ENCODE assay signal across 8 mouse cellular contexts in the genomic region with DNA sequence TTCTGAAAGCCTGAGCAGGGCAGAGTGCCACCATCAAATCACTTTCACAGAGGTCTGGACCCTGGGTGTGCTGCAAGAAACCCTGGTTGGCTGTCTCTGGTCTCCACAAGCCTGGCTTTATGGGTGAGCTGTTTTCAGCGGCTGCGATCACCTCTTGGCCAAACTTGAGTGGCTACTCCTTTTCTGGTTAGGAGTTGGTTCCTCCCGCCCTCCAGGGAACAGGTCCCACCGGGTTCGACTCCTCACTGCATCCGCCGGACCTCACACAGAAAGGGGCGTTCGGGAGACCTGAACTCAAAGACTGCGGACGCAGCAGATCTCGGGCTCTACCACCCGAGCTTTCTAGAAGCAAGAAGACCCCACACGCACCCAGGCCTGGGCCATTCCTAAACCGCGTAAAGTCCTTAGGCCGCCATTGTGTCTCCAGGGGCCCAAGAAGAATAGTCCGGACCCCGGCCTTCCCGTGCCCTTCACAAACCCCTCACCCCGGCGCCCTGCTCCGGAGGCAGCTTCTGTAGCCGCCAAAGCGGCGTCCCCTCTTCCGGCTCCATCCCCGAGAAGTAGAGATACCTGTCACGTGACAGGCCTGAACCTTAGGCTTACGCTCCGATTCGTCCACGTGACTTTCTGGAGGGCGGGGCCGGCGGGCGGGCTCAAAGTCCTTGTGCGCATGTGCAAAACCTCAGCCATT. TPM values are rescaled to one million over a fixed set of nuclear protein-coding genes. Genes with fewer than 3 reads are reported as not detected.
DNase-seq lines count a peak whose midpoint lies in the region; ATAC-seq lines count a peak whose summit lies in the region.

Gene Commd8 (minus strand): TSS at position 596 of the 691 bp plus-strand sequence.

- peak within 1 kb of the TSS; percentile 64; the same call in 1 of the 2 replicates for H3K27ac ChIP-seq in hindbrain, embryonic 11.5 days (ENCODE audit: low read depth, low read length)

- under 1% methylated on average over 38 of the region's 38 CpGs for WGBS in hindbrain, embryonic 11.5 days

- H3K9me3 ChIP-seq in hindbrain, embryonic 11.5 days (ENCODE audit: control insufficient read depth, low read length): no peaks in the 10 kb centered on the region

- H3K36me3 ChIP-seq in hindbrain, embryonic 11.5 days (ENCODE audit: control insufficient read depth, insufficient read depth, low read length): no peaks in the 10 kb centered on the region

- peak within 1 kb of the TSS; percentile 71 for H3K4me3 ChIP-seq in hindbrain, embryonic 11.5 days (ENCODE audit: low read depth, low read length)

- H3K4me2 ChIP-seq in hindbrain, embryonic 11.5 days (replicated peaks; ENCODE audit: low read depth, low read length): peak within 1 kb of the TSS; percentile 45

- DNase-seq in MN1 (ENCODE audit: low spot score): peak; percentile 93
- DNase-seq in cerebellum, adult 9-10 months: peak; percentile 95
- DNase-seq in frontal cortex, adult 2 months (ENCODE audit: extremely low spot score in 1 of 2, low spot score in 1 of 2): peak; percentile 95 to 97
- DNase-seq in hindbrain, embryonic 11.5 days (ENCODE audit: low spot score): peak; percentile 97
- peak; percentile 96 to 97 for DNase-seq in layer of hippocampus, postnatal 10 days (ENCODE audit: low spot score in 2 of 2)
- DNase-seq in lung, postnatal 10 days: peak; percentile 99
- peak; percentile 94 for DNase-seq in ovary, postnatal 36 days (ENCODE audit: low spot score)
- peak; percentile 97 for DNase-seq in thymus, postnatal 25 days

- H3K9ac ChIP-seq in hindbrain, embryonic 11.5 days (ENCODE audit: low read depth, low read length): peak within 1 kb of the TSS; percentile 78

- ATAC-seq in hindbrain, embryonic 11.5 days (ENCODE audit: low FRiP score): peak; percentile 94

- peaks cover 4% of the 10 kb centered on the region; the same call in 1 of the 2 replicates for H3K4me1 ChIP-seq in hindbrain, embryonic 11.5 days (replicated peaks; ENCODE audit: control insufficient read depth, insufficient read depth, low read length)

- no peaks in the 10 kb centered on the region for H3K27me3 ChIP-seq in hindbrain, embryonic 11.5 days (ENCODE audit: control insufficient read depth, insufficient read depth, low read length)

RNA-seq across cellular contexts. Expression of gene Commd8, which starts in this region (rescaled TPM):
- 82.5 and 88.8 TPM in 2 replicates for polyA plus RNA-seq in frontal cortex, adult 2 months (2012; rRNA removed)
- polyA plus RNA-seq in hindbrain, embryonic 11.5 days (2014; fragmentation: Nextera tagmentation; extraction: Ambion mirVana): 199 and 203 TPM in 2 replicates
- total RNA-seq in layer of hippocampus, postnatal 10 days (2021): 10 to 100 TPM; 91.2 to 92.2 TPM

Comparison
In these comparisons a context has a peak if more than half of its experiments do, and no peak if none do; other contexts are left out.
1. Peak in every context shown above with its lines: DNase-seq, ATAC-seq, H3K4me3 ChIP-seq and H3K27ac ChIP-seq.